Mouse (Mus musculus) layer of hippocampus, adult 9-11 months (tissue): ENCODE measurements around the gene Wwox.

ENCODE experiments used
- DNase-seq: peaks from one replicate; pipeline ENCODE4 v3.0.0; 2022

Gene Wwox

GRCm38 (mm10) chr8:114439334-114440204 is at the start of gene Wwox:
Gene Wwox (plus strand): TSS chr8:114439655.
- peak; percentile 100 for DNase-seq

- no peak for DNase-seq
Measured at GRCm38 (mm10) chr8:114390465-114391254, 48.8 kb upstream of the Wwox start.

- no peak for DNase-seq
Measured at GRCm38 (mm10) chr8:114398326-114398725, 41.1 kb upstream of the Wwox start.

- no peak for DNase-seq
Measured at GRCm38 (mm10) chr8:114399273-114399672, 40.2 kb upstream of the Wwox start.

- DNase-seq = no peak
Measured at GRCm38 (mm10) chr8:114401679-114402078, 37.8 kb upstream of the Wwox start.

GRCm38 (mm10) chr8:114411421-114411820 is 28.0 kb upstream of the Wwox start:
- no peak for DNase-seq

- no peak for DNase-seq
Measured at GRCm38 (mm10) chr8:114417786-114418185, 21.7 kb upstream of the Wwox start, which contains the start of gene Clec3a. Gene Clec3a (plus strand): TSS chr8:114418086.

- no peak for DNase-seq
Measured at GRCm38 (mm10) chr8:114418486-114418885, 21.0 kb upstream of the Wwox start.

- DNase-seq = no peak
Measured at GRCm38 (mm10) chr8:114418904-114419303, 20.6 kb upstream of the Wwox start.

- DNase-seq = peak; percentile 57
Measured at GRCm38 (mm10) chr8:114421544-114421943, 17.9 kb upstream of the Wwox start.

GRCm38 (mm10) chr8:114438236-114438635 is 1.2 kb upstream of the Wwox start:
- no peak for DNase-seq

GRCm38 (mm10) chr8:114440205-114440589 is 742 bp downstream of the Wwox start:
- no peak for DNase-seq

GRCm38 (mm10) chr8:114441616-114442015 is 2.2 kb downstream of the Wwox start:
- no peak for DNase-seq

- no peak for DNase-seq
Measured at GRCm38 (mm10) chr8:114446884-114447283, 7.4 kb downstream of the Wwox start.

- DNase-seq = no peak
Measured at GRCm38 (mm10) chr8:114452278-114452677, 12.8 kb downstream of the Wwox start.

- DNase-seq = no peak
Measured at GRCm38 (mm10) chr8:114452781-114453221, 13.3 kb downstream of the Wwox start.

- no peak for DNase-seq
Measured at GRCm38 (mm10) chr8:114455302-114455701, 15.8 kb downstream of the Wwox start.

GRCm38 (mm10) chr8:114455953-114456352 is 16.5 kb downstream of the Wwox start:
- DNase-seq = no peak

- DNase-seq = no peak
Measured at GRCm38 (mm10) chr8:114458113-114458784, 18.8 kb downstream of the Wwox start.

GRCm38 (mm10) chr8:114460600-114460999 is 21.1 kb downstream of the Wwox start:
- DNase-seq = no peak

GRCm38 (mm10) chr8:114462591-114462990 is 23.1 kb downstream of the Wwox start:
- DNase-seq = no peak

GRCm38 (mm10) chr8:114463305-114463704 is 23.9 kb downstream of the Wwox start:
- no peak for DNase-seq

- DNase-seq = no peak
Measured at GRCm38 (mm10) chr8:114468526-114469207, 29.2 kb downstream of the Wwox start.
